Mouse (Mus musculus): ENCODE measurements at regions not wholly inside any gene's neighbourhood (a gene's known extent, or its start where the extent isn't known, plus 50 kb on each side); places are given as distances from the start of the nearest gene placed in this dataset.

DNA sequence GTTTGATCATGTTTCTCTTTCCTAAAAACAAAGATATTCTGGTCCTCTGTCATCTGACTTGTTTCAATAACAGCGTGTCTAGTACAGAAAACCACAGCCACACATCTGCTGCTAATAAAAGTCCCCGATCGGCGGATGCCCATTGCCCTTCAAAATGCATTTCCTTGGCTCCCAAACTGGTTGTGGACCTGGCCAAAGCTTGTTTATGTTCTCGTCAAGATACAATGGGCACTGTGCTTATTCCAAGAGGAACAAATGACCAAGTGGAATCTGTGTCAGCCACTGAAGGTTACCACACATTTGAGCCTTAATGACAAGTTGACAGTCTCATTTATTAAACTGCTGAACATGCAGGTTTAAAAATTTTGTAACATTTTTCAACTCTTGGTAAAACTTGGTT lies 86.8 kb upstream of the Sox4 start:
- TF ChIP-seq CTCF (IDR thresholded peaks at IDR 0.05; ENCODE audit: insufficient read depth, low read depth, low read length) = no peak
- TF ChIP-seq POLR2A (IDR thresholded peaks at IDR 0.05; ENCODE audit: insufficient read depth, low read depth, low read length) = no peak

Measured in olfactory bulb, adult 2 months (tissue).